Mouse (Mus musculus) lung, embryonic 14.5 days (tissue): ENCODE measurements around the gene Acaa1a. TPM values are rescaled to one million over a fixed set of nuclear protein-coding genes. Genes with fewer than 3 reads are reported as not detected.

ENCODE experiments used
- ATAC-seq: fragments of 200-750 bp; cut with Nextera tagmentation; 2 replicates; pipeline ENCODE4 v1.8.0; 2017; ENCODE audit warnings: mild to moderate bottlenecking, moderate TSS enrichment, moderate library complexity; ENCODE audit not compliant: insufficient read depth
- DNase-seq: peaks from one replicate; pipeline ENCODE4 v3.0.0-alpha.2; 2015
- H3K27ac ChIP-seq: fragments of 300-500 bp; sonication (generic); 2 replicates; pipeline ENCODE4 v1.5.1; 2014; ENCODE audit warnings: low read depth, mild to moderate bottlenecking, moderate library complexity
- H3K27me3 ChIP-seq: fragments of 300-500 bp; sonication (generic); 2 replicates; pipeline ENCODE4 v1.6.1; 2014; ENCODE audit warnings: low read length, control low read depth; ENCODE audit not compliant: insufficient read depth
- H3K36me3 ChIP-seq: fragments of 300-500 bp; sonication (generic); 2 replicates; pipeline ENCODE4 v1.6.1; 2014; ENCODE audit warnings: control low read depth; ENCODE audit not compliant: insufficient read depth
- H3K4me1 ChIP-seq: fragments of 300-500 bp; sonication (generic); 2 replicates; pipeline ENCODE4 v1.6.1; 2014; ENCODE audit warnings: antibody characterized with exemption, control low read depth; ENCODE audit not compliant: insufficient read depth
- H3K4me2 ChIP-seq: fragments of 300-500 bp; sonication (generic); 2 replicates; pipeline ENCODE4 v1.6.1; 2014; ENCODE audit warnings: mild to moderate bottlenecking
- H3K4me3 ChIP-seq: fragments of 300-500 bp; sonication (generic); 2 replicates; pipeline ENCODE4 v1.5.1; 2014; ENCODE audit warnings: low read depth, low read length
- H3K9ac ChIP-seq: fragments of 300-500 bp; sonication (generic); 2 replicates; pipeline ENCODE4 v1.6.1; 2014
- H3K9me3 ChIP-seq: fragments of 300-500 bp; sonication (generic); 2 replicates; pipeline ENCODE4 v1.6.1; 2016; ENCODE audit warnings: low read depth, low read length, control low read depth
- CTCF ChIP-seq: IDR thresholded peaks from 2 replicates; pipeline ENCODE4 v1.5.1; 2016; ENCODE audit warnings: antibody characterized with exemption, low read depth
- WGBS: fragments of 180-500 bp; shearing (Covaris S2); extraction: QIAGEN DNeasy Blood & Tissue Kit; methylation state at CpG from one replicate; pipeline ENCODE4 v1.1.7; 2014; 5-methylcytosine and 5-hydroxymethylcytosine counted together
- polyA plus RNA-seq: library from polyadenylated mRNA; unstranded; fragments of >200 nt; fragmentation: Nextera tagmentation; extraction: Ambion mirVana; gene quantifications from 2 replicates; pipeline ENCODE4 v1.2.1, GENCODE M21; 2014

The Acaa1a gene
- polyA plus RNA-seq, 1 experiment from 2014 or later: 87.1 TPM

- ATAC-seq (no peak), DNase-seq (no peak)
- Histone ChIP-seq H3K9ac (no peak overlapping the region), H3K4me3 (no peak overlapping the region), H3K9me3 (no peaks in the 10 kb centered on the region), H3K4me2 (no peak overlapping the region), H3K27ac (no peak overlapping the region), H3K4me1 (no peaks in the 10 kb centered on the region), H3K27me3 (no peaks in the 10 kb centered on the region), H3K36me3 (no peaks in the 10 kb centered on the region)
- no peak for TF ChIP-seq CTCF
- WGBS: 86% methylated on average over 1 of the region's 1 CpGs
Observed at GRCm38 (mm10) chr9:119318891-119319290, 20.6 kb upstream of the Acaa1a start.

- Histone ChIP-seq H3K4me1 (no peaks in the 10 kb centered on the region), H3K27ac (no peak overlapping the region), H3K9me3 (no peaks in the 10 kb centered on the region), H3K4me3 (no peak overlapping the region; the same call in 1 of the 2 replicates), H3K9ac (no peak overlapping the region), H3K36me3 (no peaks in the 10 kb centered on the region), H3K4me2 (peak overlapping the region; percentile 96), H3K27me3 (no peaks in the 10 kb centered on the region)
- TF ChIP-seq CTCF: no peak
- ATAC-seq (no peak), DNase-seq (no peak)
- WGBS: 77% methylated on average over 7 of the region's 7 CpGs
Observed at GRCm38 (mm10) chr9:119320446-119320845, 19.0 kb upstream of the Acaa1a start.

- Histone ChIP-seq H3K9ac (peak overlapping the region; percentile 83), H3K27ac (0 out of 2 replicates have a peak overlapping the region, but pooled peaks have one; percentile 3), H3K4me2 (peak overlapping the region; percentile 96), H3K4me3 (peak overlapping the region; percentile 91), H3K36me3 (no peaks in the 10 kb centered on the region), H3K4me1 (no peaks in the 10 kb centered on the region), H3K9me3 (no peaks in the 10 kb centered on the region), H3K27me3 (no peaks in the 10 kb centered on the region)
- no peak for DNase-seq
- WGBS: 13% methylated on average over 7 of the region's 7 CpGs
- no peak for ATAC-seq
- TF ChIP-seq CTCF: no peak
Observed at GRCm38 (mm10) chr9:119320946-119321345, 18.5 kb upstream of the Acaa1a start.

- Histone ChIP-seq H3K36me3 (no peaks in the 10 kb centered on the region), H3K9ac (peak overlapping the region; percentile 83), H3K27me3 (no peaks in the 10 kb centered on the region), H3K27ac (peak overlapping the region; percentile 91), H3K4me1 (no peaks in the 10 kb centered on the region), H3K4me3 (peak overlapping the region; percentile 91), H3K9me3 (no peaks in the 10 kb centered on the region), H3K4me2 (peak overlapping the region; percentile 96)
- no peak for TF ChIP-seq CTCF
- WGBS: under 1% methylated on average over 57 of the region's 59 CpGs
- peak; percentile 24 for DNase-seq
- ATAC-seq: peak; percentile 47
Observed at GRCm38 (mm10) chr9:119321392-119322229, 17.9 kb upstream of the Acaa1a start.

- Histone ChIP-seq H3K4me1 (no peaks in the 10 kb centered on the region), H3K36me3 (no peaks in the 10 kb centered on the region), H3K9me3 (no peaks in the 10 kb centered on the region), H3K27ac (peak within 1 kb of the TSS; percentile 91), H3K4me3 (peak within 1 kb of the TSS; percentile 91), H3K9ac (peak within 1 kb of the TSS; percentile 83), H3K4me2 (peak within 1 kb of the TSS; percentile 96), H3K27me3 (no peaks in the 10 kb centered on the region)
- WGBS: under 1% methylated on average over 76 of the region's 76 CpGs
- DNase-seq: peak; percentile 99
- TF ChIP-seq CTCF: peak; percentile 57
- peak; percentile 97 for ATAC-seq
Observed at GRCm38 (mm10) chr9:119322289-119323259, 16.9 kb upstream of the Acaa1a start, which contains the start of gene Oxsr1. Gene Oxsr1, minus strand, starts transcription at chr9:119322427.

GRCm38 (mm10) chr9:119323260-119323645, 16.2 kb upstream of the Acaa1a start:
- peak overlapping the region; percentile 91 for H3K27ac ChIP-seq
- no peaks in the 10 kb centered on the region for H3K27me3 ChIP-seq
- no peaks in the 10 kb centered on the region for H3K36me3 ChIP-seq
- ATAC-seq (no peak), DNase-seq (peak; percentile 26)
- no peaks in the 10 kb centered on the region for H3K4me1 ChIP-seq
- no peaks in the 10 kb centered on the region for H3K9me3 ChIP-seq
- peak overlapping the region; percentile 91 for H3K4me3 ChIP-seq
- peak overlapping the region; percentile 96 for H3K4me2 ChIP-seq
- H3K9ac ChIP-seq: peak overlapping the region; percentile 61
- 3% methylated on average over 9 of the region's 9 CpGs for WGBS
- no peak for TF ChIP-seq CTCF
